Mouse (Mus musculus): ENCODE data around the gene Vmn2r6.
"Not testable (repeated sequence)": the region's sequence is repeated elsewhere in the genome, so short reads cannot be mapped to it uniquely, and the experiment has no call there.

Gene Vmn2r6

DNA sequence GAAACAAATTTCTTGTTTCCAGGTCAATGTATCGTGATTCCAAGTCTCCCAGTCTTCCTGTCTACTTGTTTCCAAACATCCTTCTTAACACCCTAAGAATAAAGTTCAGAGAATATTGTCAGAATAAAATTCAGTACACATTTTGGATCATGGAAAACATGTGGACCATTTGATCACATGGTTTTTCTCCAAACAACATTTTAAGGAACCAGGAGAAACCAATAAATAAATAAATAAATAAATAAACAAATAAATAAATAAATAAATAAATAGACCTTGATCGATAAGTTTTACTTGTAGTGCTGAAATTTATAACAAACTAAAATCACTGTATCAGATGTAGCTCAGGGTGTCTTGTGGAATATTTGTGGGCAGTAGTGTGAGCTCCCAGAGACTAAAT, at the start of gene Vmn2r6:
TSS of gene Vmn2r6 (minus strand) at position 101 of the 400 bp plus-strand sequence.
- not testable (repeated sequence) for DNase-seq

GRCm38 (mm10) chr3:64587618-64588017, 22.0 kb upstream of the Vmn2r6 start:
- no peak for DNase-seq

DNA sequence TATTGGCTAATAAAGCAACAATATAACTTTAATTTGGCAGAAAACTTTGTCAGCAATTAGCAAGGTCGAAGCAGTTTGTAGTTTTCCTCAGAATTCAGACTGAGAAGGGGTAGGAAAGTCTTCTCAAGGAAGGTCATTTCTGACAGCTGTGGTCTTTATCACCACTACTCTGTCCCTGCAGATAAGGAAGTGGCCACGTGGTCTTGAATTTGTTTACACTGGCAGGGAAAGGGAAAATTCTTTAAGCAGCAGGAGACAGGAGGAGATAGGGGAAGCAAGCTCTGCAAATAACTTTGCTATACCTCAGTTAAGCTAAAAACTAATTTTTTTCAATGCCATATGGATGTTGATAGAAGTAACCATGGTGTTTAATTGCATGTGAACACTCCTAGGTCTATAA, 3.2 kb upstream of the Vmn2r6 start:
- not testable (repeated sequence) for DNase-seq

DNA sequence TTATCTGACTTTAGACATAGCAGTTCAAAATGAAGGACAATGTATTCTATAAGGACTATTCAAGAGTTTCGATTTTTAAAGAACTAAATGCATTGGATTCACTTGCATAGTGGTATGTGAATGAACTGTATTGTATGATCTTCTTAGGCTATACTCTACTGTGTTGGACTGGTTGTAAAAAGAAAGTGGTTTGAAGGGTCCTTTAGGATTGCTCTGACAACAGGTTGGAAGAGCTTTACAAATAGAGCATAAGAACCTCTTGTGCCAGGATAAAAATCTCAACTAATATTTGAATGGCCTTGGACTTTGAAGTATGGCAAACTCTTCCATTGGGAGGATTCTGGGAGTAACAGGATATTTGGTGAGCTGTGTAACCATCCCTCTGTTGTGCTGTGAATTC, 42.0 kb downstream of the Vmn2r6 start:
- not testable (repeated sequence) for DNase-seq

DNA sequence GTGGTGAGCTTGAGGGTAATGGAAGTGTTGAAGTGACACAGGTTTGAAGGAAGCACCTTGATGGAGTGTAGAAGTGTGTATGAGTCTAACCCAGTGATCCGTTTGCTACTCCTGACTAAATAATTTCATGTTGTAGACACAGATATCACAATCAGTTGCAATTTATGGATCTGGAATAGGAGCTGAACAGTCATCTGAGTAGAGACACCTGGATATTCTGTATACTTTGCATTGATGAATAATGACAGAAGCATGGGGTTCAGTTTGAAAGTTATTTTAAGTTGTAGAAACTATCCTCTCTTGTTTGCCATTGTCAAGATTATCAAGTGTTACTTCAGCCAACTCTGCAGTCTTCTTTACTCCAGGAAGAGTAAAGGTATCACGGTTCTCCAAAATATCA, 55.9 kb downstream of the Vmn2r6 start, which contains the start of gene Vmn2r5:
TSS of gene Vmn2r5 (minus strand) at position 101 of the 400 bp plus-strand sequence.
- not testable (repeated sequence) for DNase-seq
